ENCODE assay signal across 8 mouse cellular contexts in genomic region chr11:32533482-32534261, GRCm38 (mm10). TPM values are rescaled to one million over a fixed set of nuclear protein-coding genes. Genes with fewer than 3 reads are reported as not detected.
DNase-seq lines count a peak whose midpoint lies in the region; ATAC-seq and TF ChIP-seq lines count a peak whose summit lies in the region.

No protein-coding gene starts in this region.

- WGBS in forebrain, embryonic 10.5 days: under 1% methylated on average over 24 of the region's 24 CpGs
- under 1% methylated on average over 24 of the region's 24 CpGs for WGBS in liver, embryonic 13.5 days (ENCODE audit: insufficient replicate concordance)

- peak overlapping the region; percentile 87 for H3K9ac ChIP-seq in liver, embryonic 13.5 days

- H3K36me3 ChIP-seq in forebrain, embryonic 10.5 days (replicated peaks): no peaks in the 10 kb centered on the region
- H3K36me3 ChIP-seq in liver, embryonic 13.5 days: no peaks in the 10 kb centered on the region
- H3K36me3 ChIP-seq in myocyte (ENCODE audit: control insufficient read depth, insufficient read depth): no peaks in the 10 kb centered on the region

- peak; percentile 78 for DNase-seq in cerebellum, adult 11-12 months
- no peak for DNase-seq in cerebellum, postnatal 4 days (ENCODE audit: low spot score in 2 of 2)
- peak; percentile 82 for DNase-seq in T-cell, adult 2 months (ENCODE audit: low spot score)
- DNase-seq in forebrain, embryonic 10.5 days (ENCODE audit: extremely low spot score, low spot score): peak; percentile 35
- peak; percentile 51 for DNase-seq in liver, embryonic 13.5 days
- peak; percentile 67 to 74 for DNase-seq in thymus, adult 18-20 months

- H3K9me3 ChIP-seq in forebrain, embryonic 10.5 days: no peaks in the 10 kb centered on the region
- no peaks in the 10 kb centered on the region for H3K9me3 ChIP-seq in liver, embryonic 13.5 days (replicated peaks)

- peaks cover 61% of the 10 kb centered on the region for H3K27me3 ChIP-seq in forebrain, embryonic 10.5 days (ENCODE audit: poor library complexity, severe bottlenecking)
- no peaks in the 10 kb centered on the region for H3K27me3 ChIP-seq in liver, embryonic 13.5 days
- H3K27me3 ChIP-seq in myocyte (ENCODE audit: control insufficient read depth, insufficient read depth, insufficient read length): no peaks in the 10 kb centered on the region

- H3ac ChIP-seq in myocyte (ENCODE audit: control insufficient read depth, insufficient read length): peak overlapping the region; percentile 49

- H3K79me2 ChIP-seq in myocyte (ENCODE audit: control insufficient read depth, insufficient read depth): peaks cover 46% of the 10 kb centered on the region

- H3K4me2 ChIP-seq in liver, embryonic 13.5 days: peak overlapping the region; percentile 100
- peak overlapping the region; percentile 91 for H3K4me2 ChIP-seq in myocyte (ENCODE audit: low read depth)

- H3K4me3 ChIP-seq in forebrain, embryonic 10.5 days: peak overlapping the region; percentile 65
- peak overlapping the region; percentile 81 for H3K4me3 ChIP-seq in liver, embryonic 13.5 days (replicated peaks)
- H3K4me3 ChIP-seq in myocyte: peak overlapping the region; percentile 90

- peaks cover 59% of the 10 kb centered on the region for H3K4me1 ChIP-seq in forebrain, embryonic 10.5 days
- H3K4me1 ChIP-seq in liver, embryonic 13.5 days (replicated peaks): peaks cover 73% of the 10 kb centered on the region

- peak; percentile 39 for TF ChIP-seq POLR2A in myocyte (IDR thresholded peaks at IDR 0.05; ENCODE audit: insufficient read length, low read depth)

- ATAC-seq in inflammation-experienced regulatory T-cells, adult 6 months: peak; percentile 60
- ATAC-seq in liver, embryonic 13.5 days (ENCODE audit: low read depth): peak; percentile 50

- H3K27ac ChIP-seq in forebrain, embryonic 10.5 days: peak overlapping the region; percentile 83
- H3K27ac ChIP-seq in liver, embryonic 13.5 days: peak overlapping the region; percentile 84

TF ChIP-seq in myocyte, 11 proteins besides CTCF, POLR2A, EP300 and RAD21:
- TF ChIP-seq POLR2AphosphoS2 (IDR thresholded peaks at IDR 0.05; ENCODE audit: insufficient read length, low read depth) (peak; percentile 40), USF1 (IDR thresholded peaks at IDR 0.05; ENCODE audit: low read depth) (peak; percentile 66), MYOD1 (IDR thresholded peaks at IDR 0.05; ENCODE audit: control insufficient read depth in 1 of 3, insufficient read length in 2 of 3, low read depth in 2 of 3) (no peak), MYOG (IDR thresholded peaks at IDR 0.05; ENCODE audit: control insufficient read depth in 1 of 3, insufficient read depth in 1 of 3, insufficient read length in 2 of 3, low read depth in 2 of 3) (peak in 1 of 3 experiments; percentile 11)

RNA-seq across cellular contexts. Expression of gene Stk10, which starts 0.6 kb away (rescaled TPM):
- 2.0 and 2.3 TPM in 2 replicates for polyA plus RNA-seq in forebrain, embryonic 10.5 days (2016; fragmentation: Nextera tagmentation; extraction: Ambion mirVana)
- 100 to 1,000 TPM in 1 of 3 experiments, 10 to 100 TPM in 2; 70.6 to 116 (median 97.1) TPM for polyA plus RNA-seq in inflammation-experienced regulatory T-cells, adult 6 months (2017; shearing (Covaris generic))
- 3.0 and 4.5 TPM in 2 replicates for polyA plus RNA-seq in liver, embryonic 13.5 days (2015; fragmentation: Nextera tagmentation; extraction: Ambion mirVana)
- 7.1 TPM for polyA plus RNA-seq in myocyte (2012; fragmentation: generic; extraction: Trizol)

RNA-seq across cellular contexts. Expression of gene Efcab9, which starts 1.8 kb away (rescaled TPM):
- 0.21 and 0.25 TPM in 2 replicates for polyA plus RNA-seq in forebrain, embryonic 10.5 days (2016; fragmentation: Nextera tagmentation; extraction: Ambion mirVana)
- 1 to 10 TPM in 2 of 3 experiments, not detected in 1; 1.3 to 1.9 TPM for polyA plus RNA-seq in inflammation-experienced regulatory T-cells, adult 6 months (2017; shearing (Covaris generic))
- 0.46 and 0.74 TPM in 2 replicates for polyA plus RNA-seq in liver, embryonic 13.5 days (2015; fragmentation: Nextera tagmentation; extraction: Ambion mirVana)
- polyA plus RNA-seq in myocyte (2012; fragmentation: generic; extraction: Trizol): 0.08 TPM

Comparison
In these comparisons a context has a peak if more than half of its experiments do, and no peak if none do; other contexts are left out.
1. DNase-seq: peak in cerebellum, adult 11-12 months (single experiment), T-cell, adult 2 months (single experiment), forebrain, embryonic 10.5 days (single experiment), liver, embryonic 13.5 days (single experiment) and thymus, adult 18-20 months (2 of 2); none in cerebellum, postnatal 4 days (0 of 2).
2. Peak in every context shown above with its lines, with median percentiles within 50 percentile points of each other: H3K4me3 ChIP-seq.